Mouse (Mus musculus) heart, adult 2 months (tissue): ENCODE measurements around the gene Dtl. TPM values are rescaled to one million over a fixed set of nuclear protein-coding genes. Genes with fewer than 3 reads are reported as not detected.
A peak's percentile ranks its signal among the peaks of the same experiment; 100 is the strongest.

Source experiments
- DNase-seq, 2 experiments: peaks; one replicate each; pipeline ENCODE4 v3.0.0; 2021
- H3K27ac ChIP-seq: fragments of 200-600 bp; 2 replicates; pipeline ENCODE4 v1.8.1; 2022
- H3K27me3 ChIP-seq: fragments of 200-500 bp; 2 replicates; pipeline ENCODE4 v1.6.1; 2012; ENCODE audit warnings: mild to moderate bottlenecking, low read length, inconsistent platforms, mixed read lengths; ENCODE audit not compliant: control insufficient read depth, insufficient read depth
- H3K36me3 ChIP-seq: fragments of 200-500 bp; 2 replicates; pipeline ENCODE4 v1.6.1; 2012; ENCODE audit warnings: low read length, inconsistent platforms; ENCODE audit not compliant: control insufficient read depth, insufficient read depth
- H3K4me1 ChIP-seq: fragments of 200-500 bp; 2 replicates; pipeline ENCODE4 v1.6.1; 2011; ENCODE audit warnings: low read length; ENCODE audit not compliant: control insufficient read depth, insufficient read depth
- H3K4me3 ChIP-seq: fragments of 200-600 bp; 2 replicates; pipeline ENCODE4 v1.8.1; 2022
- H3K79me2 ChIP-seq: fragments of 200-500 bp; replicated peaks from 2 replicates; pipeline ENCODE4 v1.6.1; 2012; ENCODE audit warnings: mild to moderate bottlenecking, inconsistent platforms, low read length, moderate library complexity, mixed read lengths; ENCODE audit not compliant: control insufficient read depth, insufficient read depth
- H3K9ac ChIP-seq: fragments of 200-500 bp; 2 replicates; pipeline ENCODE4 v1.6.1; 2012; ENCODE audit warnings: low read depth, mild to moderate bottlenecking, control low read depth, inconsistent platforms, low read length, mixed read lengths
- CTCF ChIP-seq: fragments of 200-600 bp; IDR thresholded peaks from 2 replicates; pipeline ENCODE4 v1.8.1; 2022; ENCODE audit warnings: antibody characterized with exemption, mild to moderate bottlenecking, moderate library complexity
- EP300 ChIP-seq: fragments of 200-500 bp; IDR thresholded peaks from 2 replicates; pipeline ENCODE4 v1.6.1; 2011; ENCODE audit warnings: low read depth, low read length, control low read depth; ENCODE audit not compliant: insufficient read depth
- POLR2A ChIP-seq: fragments of 200-500 bp; IDR thresholded peaks from 2 replicates; pipeline ENCODE4 v1.6.1; 2011; ENCODE audit warnings: mild to moderate bottlenecking, low read depth, low read length, control low read depth; ENCODE audit not compliant: insufficient read depth
- WGBS: fragments of 180-500 bp; shearing (Covaris S2); methylation state at CpG from one replicate; pipeline ENCODE4 v1.1.7; 2018; 5-methylcytosine and 5-hydroxymethylcytosine counted together
- intact Hi-C: fragments of 180-260 bp; cut with DNase I; formaldehyde crosslinking; loops from one replicate; pipeline ENCODE4 v1.15.1; 2025
- polyA plus RNA-seq: library from polyadenylated mRNA; depleted of rRNA; stranded (reverse); fragments of >200 nt; gene quantifications from 2 replicates; pipeline ENCODE4 v1.2.3, GENCODE M21; 2012
- total RNA-seq, 2 experiments: library from RNA; stranded (reverse); gene quantifications; 2 replicates each; pipeline ENCODE4 v1.2.3; 2021

The Dtl gene
- total and polyA plus RNA-seq, 3 experiments: 0.06 to 0.27 (median 0.16) TPM

DNA sequence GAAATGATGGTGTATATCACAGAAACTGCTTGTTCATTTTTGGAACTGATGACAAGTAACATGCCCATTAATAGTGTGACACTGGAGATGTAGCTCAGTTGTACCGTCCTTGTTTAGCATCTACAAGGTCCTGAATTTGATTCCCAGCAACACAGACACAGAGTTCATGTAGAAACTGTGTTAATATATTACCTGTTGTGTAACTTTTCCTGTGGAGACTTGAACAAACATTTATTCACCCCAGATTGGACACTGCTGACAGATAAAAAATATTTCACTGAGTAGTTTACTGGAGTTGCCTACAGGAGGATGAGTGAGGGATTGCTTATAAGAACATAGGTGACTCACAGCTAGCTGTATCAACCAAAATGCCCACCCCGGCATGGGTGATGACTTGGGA is 13.4 kb upstream of the Dtl start:
- peaks cover 2% of the 10 kb centered on the region for H3K36me3 ChIP-seq
- WGBS: 96% methylated on average over 2 of the region's 2 CpGs
- no peak overlapping the region for H3K9ac ChIP-seq
- peaks cover 2% of the 10 kb centered on the region; the same call in 1 of the 2 replicates for H3K4me1 ChIP-seq
- H3K27ac ChIP-seq: no peak overlapping the region
- no peak for TF ChIP-seq CTCF
- TF ChIP-seq EP300: no peak
- no peak for TF ChIP-seq POLR2A
- intact Hi-C loops: no loop called here
- peaks cover 2% of the 10 kb centered on the region; the same call in 1 of the 2 replicates for H3K79me2 ChIP-seq
- H3K27me3 ChIP-seq: no peaks in the 10 kb centered on the region
- DNase-seq: no peak
- H3K4me3 ChIP-seq: no peak overlapping the region

DNA sequence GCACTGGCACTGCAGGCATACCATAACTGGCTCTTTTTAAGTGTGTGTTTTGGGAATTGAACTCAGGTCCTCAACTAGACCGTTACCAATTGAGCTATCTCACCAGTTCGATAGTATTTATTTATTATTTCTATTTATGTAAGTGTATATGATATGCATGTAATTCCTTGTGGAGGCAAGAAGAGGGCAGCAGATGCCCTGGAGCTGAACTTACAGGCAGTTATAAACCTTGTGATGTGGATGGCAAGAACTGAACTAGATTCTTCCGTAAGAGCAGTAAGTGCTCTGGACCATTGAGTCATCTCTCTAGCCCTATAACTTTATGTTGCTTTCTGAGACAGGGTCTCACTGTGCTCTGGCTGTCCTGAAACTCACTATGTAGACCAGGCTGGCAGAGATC is 11.7 kb upstream of the Dtl start:
- Histone ChIP-seq H3K27ac (no peak overlapping the region), H3K9ac (no peak overlapping the region), H3K27me3 (no peaks in the 10 kb centered on the region), H3K79me2 (peaks cover 2% of the 10 kb centered on the region; the same call in 1 of the 2 replicates), H3K36me3 (peaks cover 2% of the 10 kb centered on the region), H3K4me1 (no peaks in the 10 kb centered on the region; the same call in 1 of the 2 replicates), H3K4me3 (no peak overlapping the region)
- intact Hi-C loops: no loop called here
- peak; percentile 56 for TF ChIP-seq CTCF
- no peak for TF ChIP-seq POLR2A
- TF ChIP-seq EP300: no peak
- 83% methylated on average over 3 of the region's 3 CpGs for WGBS
- DNase-seq: no peak

DNA sequence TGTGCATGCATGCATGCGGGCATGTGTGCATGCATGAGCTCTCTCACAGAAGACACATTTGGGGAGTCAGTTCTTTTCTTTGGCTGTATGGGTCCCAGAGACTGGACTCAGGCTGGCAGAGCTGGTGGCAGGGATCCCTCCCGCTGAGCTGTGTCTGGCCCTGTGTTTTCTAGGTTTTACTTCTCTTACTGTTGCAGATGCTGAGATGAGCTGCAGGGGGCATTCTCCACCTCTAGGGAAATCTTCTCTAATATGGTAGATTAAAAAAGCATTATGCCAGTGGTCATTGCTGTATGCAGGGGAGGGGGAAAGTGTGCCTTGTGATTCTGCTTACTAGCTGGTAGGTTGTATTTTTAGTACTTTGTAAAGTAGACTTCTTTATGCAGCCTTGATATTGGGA is 10.4 kb upstream of the Dtl start:
- no peaks in the 10 kb centered on the region for H3K4me1 ChIP-seq
- WGBS: 73% methylated on average over 2 of the region's 2 CpGs
- H3K9ac ChIP-seq: no peak overlapping the region
- H3K4me3 ChIP-seq: no peak overlapping the region
- H3K27me3 ChIP-seq: no peaks in the 10 kb centered on the region
- H3K79me2 ChIP-seq: peaks cover 2% of the 10 kb centered on the region; the same call in 1 of the 2 replicates
- no peak overlapping the region for H3K27ac ChIP-seq
- TF ChIP-seq CTCF (peak; percentile 49), POLR2A (no peak), EP300 (no peak)
- no peak for DNase-seq
- peaks cover 2% of the 10 kb centered on the region; the same call in 1 of the 2 replicates for H3K36me3 ChIP-seq
- intact Hi-C loops: no loop called here

DNA sequence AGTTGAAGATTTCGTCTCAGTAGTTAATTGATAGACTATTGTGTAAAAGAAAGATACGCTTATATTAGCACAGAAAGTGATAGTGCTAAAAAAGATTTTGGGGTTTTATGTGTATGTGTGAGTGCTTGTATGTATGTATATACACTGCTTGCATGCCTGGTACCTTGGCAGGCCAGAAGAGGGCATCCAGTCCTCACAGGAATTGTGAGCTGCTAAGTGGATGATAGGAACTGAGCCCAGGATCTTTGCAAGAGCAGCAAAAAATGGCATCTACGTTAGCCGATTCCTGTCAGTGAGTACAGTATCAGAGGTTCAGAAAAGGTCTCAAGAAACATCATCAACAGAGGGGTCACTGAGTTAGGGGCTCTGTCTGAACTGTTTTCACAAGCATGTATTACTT is 9.1 kb upstream of the Dtl start:
- no peak overlapping the region for H3K27ac ChIP-seq
- WGBS: 80% methylated on average over 4 of the region's 4 CpGs
- no peaks in the 10 kb centered on the region for H3K4me1 ChIP-seq
- peaks cover 2% of the 10 kb centered on the region; the same call in 1 of the 2 replicates for H3K36me3 ChIP-seq
- no peak overlapping the region for H3K9ac ChIP-seq
- no peaks in the 10 kb centered on the region for H3K27me3 ChIP-seq
- intact Hi-C loops: no loop called here
- no peak overlapping the region for H3K4me3 ChIP-seq
- H3K79me2 ChIP-seq: peaks cover 2% of the 10 kb centered on the region
- TF ChIP-seq CTCF (peak; percentile 28), EP300 (no peak), POLR2A (no peak)
- no peak for DNase-seq

DNA sequence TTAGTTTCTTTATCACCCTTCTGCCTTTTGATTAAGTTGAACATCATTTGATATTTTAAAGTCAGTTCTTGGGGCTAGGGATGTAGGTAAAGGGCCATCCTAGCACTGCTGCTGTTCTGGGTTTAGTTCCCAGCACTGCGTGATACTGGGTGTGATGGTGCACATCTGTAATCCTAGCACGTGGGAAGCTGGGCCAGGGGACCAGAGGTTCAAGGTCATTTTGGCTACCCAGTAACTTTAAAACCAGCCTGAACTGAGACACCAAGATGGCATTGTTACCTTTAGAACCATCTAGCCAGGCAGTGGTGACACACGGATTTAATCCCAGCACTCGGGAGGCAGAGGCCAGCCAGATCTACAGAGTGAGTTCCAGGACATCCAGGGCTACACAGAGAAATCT is 8.5 kb upstream of the Dtl start:
- H3K27me3 ChIP-seq: no peaks in the 10 kb centered on the region
- no peak overlapping the region for H3K9ac ChIP-seq
- peaks cover 2% of the 10 kb centered on the region; the same call in 1 of the 2 replicates for H3K36me3 ChIP-seq
- H3K27ac ChIP-seq: no peak overlapping the region
- 94% methylated on average over 4 of the region's 4 CpGs for WGBS
- no peaks in the 10 kb centered on the region for H3K4me1 ChIP-seq
- TF ChIP-seq POLR2A (no peak), CTCF (no peak), EP300 (no peak)
- no peak for DNase-seq
- H3K79me2 ChIP-seq: peaks cover 2% of the 10 kb centered on the region
- intact Hi-C loops: no loop called here
- no peak overlapping the region for H3K4me3 ChIP-seq

DNA sequence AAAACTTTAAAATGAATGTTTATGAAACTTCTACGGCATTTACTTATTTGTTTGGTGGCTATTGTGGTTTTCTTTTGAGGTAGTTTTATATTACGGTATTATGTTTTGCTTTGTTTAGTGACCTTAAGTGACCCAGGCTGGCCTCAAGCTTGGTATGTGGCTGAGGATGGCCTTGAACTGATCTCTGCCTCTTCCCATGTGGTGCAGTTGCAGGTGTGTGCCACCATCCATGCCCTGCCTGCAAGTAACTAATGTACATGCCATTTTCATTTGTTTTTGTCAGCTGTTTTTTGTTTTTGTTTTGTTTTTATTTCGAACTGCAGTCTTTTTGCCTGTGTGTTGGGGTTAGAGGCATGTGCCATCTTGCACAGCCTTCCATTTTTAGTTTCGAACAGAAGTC is 6.3 kb upstream of the Dtl start:
- no peak for DNase-seq
- H3K9ac ChIP-seq: no peak overlapping the region
- H3K4me3 ChIP-seq: no peak overlapping the region
- no peak overlapping the region for H3K27ac ChIP-seq
- TF ChIP-seq POLR2A: no peak
- no peak for TF ChIP-seq CTCF
- no peak for TF ChIP-seq EP300
- peaks cover 4% of the 10 kb centered on the region for H3K79me2 ChIP-seq
- H3K36me3 ChIP-seq: no peaks in the 10 kb centered on the region
- 81% methylated on average over 4 of the region's 4 CpGs for WGBS
- H3K27me3 ChIP-seq: no peaks in the 10 kb centered on the region
- intact Hi-C loops: no loop called here
- peaks cover under 1% of the 10 kb centered on the region; the same call in 1 of the 2 replicates for H3K4me1 ChIP-seq

DNA sequence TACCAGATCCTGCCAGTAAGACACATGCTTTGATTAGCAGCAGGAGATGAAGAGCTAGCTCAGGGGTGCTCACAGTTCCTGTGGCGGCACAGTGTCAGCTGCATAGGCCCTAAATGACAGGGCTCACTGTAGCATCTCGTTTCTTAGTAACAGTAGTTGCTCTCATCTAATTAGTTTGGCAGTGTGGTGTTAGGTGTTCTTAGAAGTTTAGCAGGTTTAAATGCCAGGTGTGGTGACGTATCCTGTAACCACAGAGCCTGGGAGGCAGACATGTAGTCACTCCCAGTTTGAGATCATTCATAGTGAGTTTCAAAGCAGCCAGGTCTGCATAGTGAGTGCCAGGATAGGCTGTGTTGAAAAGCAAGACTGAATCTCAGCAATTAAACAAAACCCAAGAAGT is 4.2 kb upstream of the Dtl start:
- H3K27ac ChIP-seq: no peak overlapping the region
- H3K79me2 ChIP-seq: peaks cover 4% of the 10 kb centered on the region
- peaks cover 2% of the 10 kb centered on the region; the same call in 1 of the 2 replicates for H3K4me1 ChIP-seq
- H3K9ac ChIP-seq: no peak overlapping the region
- H3K36me3 ChIP-seq: peaks cover 3% of the 10 kb centered on the region; the same call in 1 of the 2 replicates
- 90% methylated on average over 3 of the region's 3 CpGs for WGBS
- no peak for DNase-seq
- TF ChIP-seq POLR2A: no peak
- no peak for TF ChIP-seq EP300
- TF ChIP-seq CTCF: no peak
- no peaks in the 10 kb centered on the region for H3K27me3 ChIP-seq
- H3K4me3 ChIP-seq: no peak overlapping the region
- intact Hi-C loops: loop anchor here (5.0 kb wide), 1 partner anchor 138 kb away; the partner anchor contains the start of gene Lpgat1
